Mouse (Mus musculus) brain, embryonic 18.5 days (tissue): ENCODE data around the gene Amy2a5.
"Not testable (repeated sequence)": the region's sequence is repeated elsewhere in the genome, so short reads cannot be mapped to it uniquely, and the experiment has no call there.

ENCODE experiments used
- DNase-seq: peaks from one replicate; pipeline ENCODE4 v3.0.0-alpha.2; 2012; ENCODE audit warnings: low read depth, low spot score

Amy2a5 gene

DNA sequence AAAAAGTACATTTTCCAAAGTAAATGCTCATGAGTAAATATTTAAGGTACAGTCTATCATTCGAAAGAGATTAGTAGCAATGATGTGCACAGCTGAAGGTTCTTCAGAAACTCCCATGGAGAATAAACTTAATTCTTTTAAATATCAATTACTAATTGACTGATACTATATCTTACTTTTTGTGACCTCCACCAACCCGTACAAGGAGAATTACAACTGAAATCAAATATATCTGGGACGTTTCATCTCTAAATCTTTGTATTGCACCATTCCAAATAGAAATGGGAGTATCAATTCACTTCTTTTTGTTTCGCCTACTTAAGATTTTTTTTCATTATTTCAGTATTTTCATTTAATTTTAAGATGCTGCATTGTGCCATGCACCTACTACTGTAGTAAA is at the start of gene Amy2a5:
Gene Amy2a5, minus strand, starts transcription at position 101 of the 400 bp plus-strand sequence.
- not testable (repeated sequence) for DNase-seq

- not testable (repeated sequence) for DNase-seq
Observed at GRCm38 (mm10) chr3:113291349-113291748, 32.7 kb upstream of the Amy2a5 start, which contains the start of gene Amy2a4. Gene Amy2a4, minus strand, starts transcription at chr3:113291449.

GRCm38 (mm10) chr3:113280285-113280684 is 21.6 kb upstream of the Amy2a5 start:
- not testable (repeated sequence) for DNase-seq

GRCm38 (mm10) chr3:113279586-113279985 is 20.9 kb upstream of the Amy2a5 start:
- DNase-seq, result not testable (repeated sequence)

- DNase-seq, result no peak
Observed at GRCm38 (mm10) chr3:113227115-113227514, 31.5 kb downstream of the Amy2a5 start.
